Mouse (Mus musculus) megakaryocyte-erythroid progenitor cell, adult 5 weeks (primary cell): ENCODE data around the gene Zfp819. TPM values are rescaled to one million over a fixed set of nuclear protein-coding genes. Genes with fewer than 3 reads are reported as not detected.

Experiments
- polyA plus RNA-seq: library from polyadenylated mRNA; stranded (reverse); fragments of >175 nt; gene quantifications from 2 replicates; pipeline ENCODE4 v1.2.3, GENCODE M21; 2012

Zfp819 gene
- polyA plus RNA-seq, result not detected in 2 replicates

GRCm38 (mm10) chr7:43606896-43607742, at the start of gene Zfp819:
Gene Zfp819, plus strand, starts transcription at chr7:43607169.

GRCm38 (mm10) chr7:43562006-43562633, 44.8 kb upstream of the Zfp819 start, which contains the start of gene Zfp658:
Gene Zfp658, plus strand, starts transcription at chr7:43562256.

GRCm38 (mm10) chr7:43579440-43580171, 27.4 kb upstream of the Zfp819 start, which contains the start of gene Zfp719:
Gene Zfp719, plus strand, starts transcription at chr7:43579610.

GRCm38 (mm10) chr7:43634500-43634899, 27.5 kb downstream of the Zfp819 start, which contains the start of gene Ceacam18:
Gene Ceacam18, plus strand, starts transcription at chr7:43634707.

GRCm38 (mm10) chr7:43660002-43660401, 53.0 kb downstream of the Zfp819 start, which contains the start of gene Siglece:
Gene Siglece, minus strand, starts transcription at chr7:43660161.

Other genes starting within 250 kb of the Zfp819 start
- 9.9 and 20.2 TPM in 2 replicates for gene Siglecg, start 199.0 kb upstream of the Zfp819 start, polyA plus RNA-seq
- gene Lim2, start 179.5 kb upstream of the Zfp819 start, polyA plus RNA-seq, result 3.0 and 3.5 TPM in 2 replicates
- gene Nkg7, start 170.1 kb upstream of the Zfp819 start, polyA plus RNA-seq, result 20.5 and 36.9 TPM in 2 replicates
- gene Cldnd2, start 166.4 kb upstream of the Zfp819 start, polyA plus RNA-seq, result 0.26 TPM in 1 of 2 replicates, not detected in the other
- 228 and 243 TPM in 2 replicates for gene Etfb, start 163.1 kb upstream of the Zfp819 start, polyA plus RNA-seq
- 0.39 and 0.93 TPM in 2 replicates for gene Gm45233, start 163.0 kb upstream of the Zfp819 start, polyA plus RNA-seq
- gene Vsig10l, start 144.0 kb upstream of the Zfp819 start, polyA plus RNA-seq, result 21.8 and 23.6 TPM in 2 replicates
- 0.09 TPM in 1 of 2 replicates, not detected in the other for gene Iglon5, start 117.1 kb upstream of the Zfp819 start, polyA plus RNA-seq
- gene 4931406B18Rik, start 101.2 kb upstream of the Zfp819 start, polyA plus RNA-seq, result 0.05 and 0.07 TPM in 2 replicates
- gene Cd33, start 62.7 kb upstream of the Zfp819 start, polyA plus RNA-seq, result 3.4 and 4.1 TPM in 2 replicates
- gene Zfp658, start 44.9 kb upstream of the Zfp819 start, polyA plus RNA-seq, result 0.25 and 0.46 TPM in 2 replicates
- 0.04 and 0.14 TPM in 2 replicates for gene Zfp719, start 27.6 kb upstream of the Zfp819 start, polyA plus RNA-seq
- not detected in 2 replicates for gene Ceacam18, start 27.5 kb downstream of the Zfp819 start, polyA plus RNA-seq
- gene Siglece, start 53.0 kb downstream of the Zfp819 start, polyA plus RNA-seq, result 0.99 and 3.2 TPM in 2 replicates
- 18.6 and 19.4 TPM in 2 replicates for gene Ctu1, start 64.8 kb downstream of the Zfp819 start, polyA plus RNA-seq
- gene Klk14, start 83.2 kb downstream of the Zfp819 start, polyA plus RNA-seq, result not detected in 2 replicates
- gene Klk13, start 105.4 kb downstream of the Zfp819 start, polyA plus RNA-seq, result not detected in 2 replicates
- not detected in 2 replicates for gene Klk12, start 161.7 kb downstream of the Zfp819 start, polyA plus RNA-seq
- not detected in 2 replicates for gene Klk11, start 167.4 kb downstream of the Zfp819 start, polyA plus RNA-seq
- 0.06 TPM in 1 of 2 replicates, not detected in the other for gene Klk10, start 173.9 kb downstream of the Zfp819 start, polyA plus RNA-seq
- not detected in 2 replicates for gene Klk9, start 184.7 kb downstream of the Zfp819 start, polyA plus RNA-seq
- gene Klk8, start 190.4 kb downstream of the Zfp819 start, polyA plus RNA-seq, result 25.3 and 55.0 TPM in 2 replicates
- not detected in 2 replicates for gene Klk7, start 204.1 kb downstream of the Zfp819 start, polyA plus RNA-seq
- not detected in 2 replicates for gene Klk6, start 217.3 kb downstream of the Zfp819 start, polyA plus RNA-seq
- gene Klk5, start 234.8 kb downstream of the Zfp819 start, polyA plus RNA-seq, result not detected in 2 replicates